Mouse (Mus musculus) neural tube, embryonic 13.5 days (tissue): ENCODE data around the gene Clip4. TPM values are rescaled to one million over a fixed set of nuclear protein-coding genes. Genes with fewer than 3 reads are reported as not detected.

Experiments used
- ATAC-seq: fragments of 200-750 bp; cut with Nextera tagmentation; 2 replicates; pipeline ENCODE4 v1.8.0; 2017; ENCODE audit warnings: low read depth, mild to moderate bottlenecking, moderate TSS enrichment, moderate library complexity
- H3K27ac ChIP-seq: fragments of 300-500 bp; sonication (generic); replicated peaks from 2 replicates; pipeline ENCODE4 v1.5.1; 2015; ENCODE audit warnings: moderate library complexity, mild to moderate bottlenecking, inconsistent platforms
- H3K27me3 ChIP-seq: fragments of 300-500 bp; sonication (generic); 2 replicates; pipeline ENCODE4 v1.6.1; 2015; ENCODE audit warnings: mild to moderate bottlenecking, inconsistent platforms
- H3K36me3 ChIP-seq: fragments of 300-500 bp; sonication (generic); 2 replicates; pipeline ENCODE4 v1.6.1; 2015; ENCODE audit warnings: mild to moderate bottlenecking, inconsistent platforms
- H3K4me1 ChIP-seq: fragments of 300-500 bp; sonication (generic); replicated peaks from 2 replicates; pipeline ENCODE4 v1.6.1; 2015; ENCODE audit warnings: inconsistent platforms
- H3K4me2 ChIP-seq: fragments of 300-500 bp; sonication (generic); 2 replicates; pipeline ENCODE4 v1.6.1; 2015; ENCODE audit warnings: inconsistent platforms, mild to moderate bottlenecking, moderate library complexity
- H3K4me3 ChIP-seq: fragments of 300-500 bp; sonication (generic); 2 replicates; pipeline ENCODE4 v1.5.1; 2015; ENCODE audit warnings: mild to moderate bottlenecking, inconsistent platforms
- H3K9ac ChIP-seq: fragments of 300-500 bp; sonication (generic); 2 replicates; pipeline ENCODE4 v1.6.1; 2015; ENCODE audit warnings: moderate library complexity, mild to moderate bottlenecking, inconsistent platforms
- H3K9me3 ChIP-seq: fragments of 300-500 bp; sonication (generic); 2 replicates; pipeline ENCODE4 v1.6.1; 2016; ENCODE audit warnings: inconsistent platforms
- WGBS: fragments of 180-500 bp; shearing (Covaris S2); methylation state at CpG from one replicate; pipeline ENCODE4 v1.1.7; 2015; 5-methylcytosine and 5-hydroxymethylcytosine counted together
- polyA plus RNA-seq: library from polyadenylated mRNA; unstranded; fragments of >200 nt; fragmentation: Nextera tagmentation; extraction: Ambion mirVana; gene quantifications from 2 replicates; pipeline ENCODE4 v1.2.1, GENCODE M21; 2015

The Clip4 gene
- polyA plus RNA-seq, 1 experiment from 2014 or later: 11.3 TPM

- H3K36me3 ChIP-seq: peaks cover 51% of the 10 kb centered on the region
Measured at GRCm38 (mm10) chr17:71795521-71796205, 27.4 kb downstream of the Clip4 start.

DNA sequence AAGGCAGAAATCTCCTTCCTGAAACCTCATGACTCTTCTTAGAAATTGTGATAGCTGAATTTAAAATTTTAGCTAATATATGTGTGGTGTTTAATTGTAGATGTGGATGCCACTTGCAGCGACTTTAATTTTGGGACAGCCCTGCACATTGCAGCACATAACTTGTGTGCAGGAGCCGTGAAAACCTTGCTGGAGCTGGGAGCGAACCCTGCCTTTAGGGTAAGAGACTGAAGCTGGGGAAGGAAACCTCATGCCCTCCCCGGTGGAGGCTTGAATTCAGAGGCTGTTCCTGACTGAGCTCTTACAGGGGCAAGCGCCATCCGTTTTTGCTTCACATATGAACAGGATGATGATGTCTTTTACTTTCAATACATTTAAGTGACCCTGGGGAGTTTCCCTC, 35.2 kb downstream of the Clip4 start:
- Histone ChIP-seq H3K4me2 (no peak overlapping the region), H3K27me3 (no peaks in the 10 kb centered on the region), H3K4me1 (no peaks in the 10 kb centered on the region), H3K4me3 (no peak overlapping the region), H3K9me3 (no peaks in the 10 kb centered on the region), H3K27ac (no peak overlapping the region), H3K36me3 (peaks cover 72% of the 10 kb centered on the region), H3K9ac (no peak overlapping the region)
- 87% methylated on average over 6 of the region's 6 CpGs for WGBS
- no peak for ATAC-seq

More at GRCm38 (mm10) chr17:71795521-71796205, 27.4 kb downstream of the Clip4 start:
- H3K9ac ChIP-seq: no peak overlapping the region
- H3K4me2 ChIP-seq: no peak overlapping the region
- no peak for ATAC-seq
- H3K4me3 ChIP-seq: no peak overlapping the region
- no peaks in the 10 kb centered on the region for H3K9me3 ChIP-seq
- H3K27ac ChIP-seq: no peak overlapping the region
- H3K27me3 ChIP-seq: no peaks in the 10 kb centered on the region
- H3K4me1 ChIP-seq: no peaks in the 10 kb centered on the region
- 86% methylated on average over 15 of the region's 15 CpGs for WGBS

GRCm38 (mm10) chr17:71803876-71804275, 35.6 kb downstream of the Clip4 start:
- Histone ChIP-seq H3K4me1 (no peaks in the 10 kb centered on the region), H3K4me2 (no peak overlapping the region), H3K4me3 (no peak overlapping the region), H3K27me3 (no peaks in the 10 kb centered on the region), H3K27ac (no peak overlapping the region), H3K36me3 (peaks cover 72% of the 10 kb centered on the region), H3K9me3 (no peaks in the 10 kb centered on the region), H3K9ac (no peak overlapping the region)
- ATAC-seq: no peak
- 88% methylated on average over 4 of the region's 4 CpGs for WGBS

DNA sequence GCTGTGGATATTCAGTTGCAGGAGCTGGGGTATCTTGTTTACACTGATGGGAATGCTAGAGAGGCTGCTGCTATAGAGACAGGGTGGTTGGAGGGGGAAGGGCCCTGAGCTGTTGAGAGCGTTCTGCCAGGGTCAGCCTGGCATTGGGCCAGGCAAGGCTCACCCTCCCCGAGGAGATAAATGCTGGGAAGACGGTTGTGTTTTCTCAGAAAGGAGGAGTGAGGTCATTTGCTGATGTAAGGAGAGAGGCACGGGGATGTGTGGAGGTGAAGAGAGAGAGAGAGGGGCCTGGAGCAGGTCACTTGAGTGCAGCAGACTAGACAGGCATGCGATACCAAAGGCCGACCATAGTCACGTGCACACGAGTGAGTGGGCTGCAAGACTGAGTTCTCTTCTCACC, 42.8 kb downstream of the Clip4 start:
- Histone ChIP-seq H3K27ac (no peak overlapping the region), H3K9ac (no peak overlapping the region), H3K4me3 (no peak overlapping the region), H3K36me3 (peaks cover 34% of the 10 kb centered on the region; the same call in 1 of the 2 replicates), H3K4me1 (peaks cover 8% of the 10 kb centered on the region), H3K4me2 (no peak overlapping the region), H3K9me3 (no peaks in the 10 kb centered on the region), H3K27me3 (no peaks in the 10 kb centered on the region)
- 63% methylated on average over 8 of the region's 8 CpGs for WGBS
- 0 out of 2 replicates have a peak, but pooled peaks have one; percentile 69 for ATAC-seq

DNA sequence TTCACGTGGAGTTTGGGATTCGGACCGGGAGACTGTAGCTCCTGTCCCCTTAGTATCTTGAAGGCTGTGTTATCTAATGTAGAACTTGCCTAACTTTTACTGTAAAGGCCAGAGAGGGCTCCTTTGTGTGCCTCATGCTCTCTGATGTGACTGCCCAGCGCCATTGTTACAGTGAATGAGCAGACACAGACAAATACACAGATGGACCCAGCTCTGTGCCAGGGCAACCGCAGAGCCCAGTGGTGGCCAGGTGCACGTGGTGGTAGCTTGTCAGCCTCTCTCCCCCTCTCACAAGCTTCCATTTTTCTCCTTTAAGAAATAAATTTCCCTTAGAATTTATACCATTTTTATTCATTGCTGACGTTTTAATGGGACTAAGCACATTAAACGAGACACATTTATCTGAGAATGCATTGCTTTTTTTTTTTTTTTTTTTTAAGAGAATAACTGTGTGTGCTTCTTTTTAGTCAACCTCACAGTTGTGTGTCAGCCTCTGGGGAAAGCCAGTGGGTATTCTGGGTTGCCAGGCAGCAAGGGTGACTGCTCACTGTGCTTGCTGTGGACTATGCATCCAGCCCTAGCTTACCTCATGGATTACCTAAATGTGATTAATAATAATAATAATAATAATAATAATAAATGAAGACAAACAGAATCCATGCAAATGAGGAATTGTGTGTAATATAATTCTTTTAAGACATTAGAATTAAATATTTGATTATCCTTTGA, 48.0 kb downstream of the Clip4 start:
- no peaks in the 10 kb centered on the region for H3K9me3 ChIP-seq
- 0 out of 2 replicates have a peak overlapping the region, but pooled peaks have one; percentile 33 for H3K27ac ChIP-seq
- peaks cover 25% of the 10 kb centered on the region for H3K36me3 ChIP-seq
- H3K9ac ChIP-seq: no peak overlapping the region
- WGBS: 58% methylated on average over 8 of the region's 8 CpGs
- no peak overlapping the region for H3K4me3 ChIP-seq
- H3K27me3 ChIP-seq: no peaks in the 10 kb centered on the region
- 0 out of 2 replicates have a peak, but pooled peaks cover 4% of the 10 kb centered on the region for H3K4me1 ChIP-seq
- ATAC-seq: peak; percentile 71; the same call in 1 of the 2 replicates
- H3K4me2 ChIP-seq: no peak overlapping the region

DNA sequence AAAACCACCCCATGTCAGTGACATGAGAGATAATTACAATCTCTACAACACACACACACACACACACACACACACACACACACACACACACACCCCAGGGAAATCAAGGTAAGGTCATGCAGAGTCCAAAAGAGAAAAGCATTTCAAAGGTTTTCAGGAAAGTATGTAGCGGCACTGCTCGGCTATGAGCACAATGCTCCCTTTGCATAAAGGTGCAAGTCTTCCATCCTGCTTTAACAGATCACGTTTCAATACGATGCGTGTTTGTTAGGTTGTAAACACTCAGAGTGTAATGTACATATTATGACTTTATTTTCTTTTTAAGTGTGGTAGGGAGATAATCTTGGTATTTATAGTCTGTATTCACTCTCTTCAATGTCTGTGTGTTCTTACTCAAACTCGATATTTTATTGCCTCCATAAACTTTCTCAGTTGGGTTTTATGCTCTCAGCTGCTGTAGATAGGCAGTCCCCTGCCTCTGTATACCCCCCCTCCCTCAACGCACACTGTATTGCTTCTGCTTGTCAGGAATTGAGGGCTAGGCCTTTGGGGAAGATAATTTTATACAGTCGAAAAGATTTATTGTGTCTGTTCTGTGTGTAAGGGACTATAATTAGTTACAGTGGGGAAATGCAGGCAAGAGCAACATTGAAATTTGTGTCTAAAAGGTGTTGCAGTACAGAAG, 55.5 kb downstream of the Clip4 start:
- no peaks in the 10 kb centered on the region for H3K9me3 ChIP-seq
- 45% methylated on average over 8 of the region's 8 CpGs for WGBS

GRCm38 (mm10) chr17:71826603-71827002, 58.3 kb downstream of the Clip4 start:
- Histone ChIP-seq H3K36me3 (peaks cover 36% of the 10 kb centered on the region), H3K27ac (no peak overlapping the region), H3K4me2 (no peak overlapping the region), H3K4me1 (peaks cover 14% of the 10 kb centered on the region), H3K9me3 (no peaks in the 10 kb centered on the region), H3K27me3 (no peaks in the 10 kb centered on the region), H3K4me3 (no peak overlapping the region), H3K9ac (no peak overlapping the region)
- 89% methylated on average over 3 of the region's 3 CpGs for WGBS
- no peak for ATAC-seq

More for the DNA sequence above, 55.5 kb downstream of the Clip4 start:
- Histone ChIP-seq H3K4me3 (no peak overlapping the region), H3K36me3 (peaks cover 33% of the 10 kb centered on the region), H3K4me2 (no peak overlapping the region), H3K9ac (no peak overlapping the region), H3K27me3 (no peaks in the 10 kb centered on the region), H3K27ac (peak overlapping the region; percentile 55; the same call in 1 of the 2 replicates), H3K4me1 (peaks cover 14% of the 10 kb centered on the region)
- ATAC-seq: peak; percentile 86

DNA sequence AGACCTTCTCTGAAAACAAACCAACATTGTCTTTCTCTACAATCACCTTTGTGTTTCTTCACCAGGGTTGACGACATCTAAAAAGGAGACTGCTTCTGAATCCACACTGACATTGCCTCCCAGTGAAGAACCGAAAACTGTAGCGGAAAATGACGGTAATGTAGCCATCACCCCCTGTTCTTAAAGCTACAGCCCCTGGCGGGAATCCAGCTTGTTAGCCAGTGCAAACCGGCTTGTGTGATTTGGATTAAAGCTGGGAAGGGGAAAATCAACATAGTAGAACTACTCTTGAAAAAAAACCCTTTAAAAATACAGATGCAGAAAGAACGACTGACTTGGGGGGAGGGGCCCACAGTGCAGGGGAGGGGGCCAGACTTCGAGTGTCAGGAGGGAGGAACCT, 59.4 kb downstream of the Clip4 start:
- Histone ChIP-seq H3K36me3 (peaks cover 41% of the 10 kb centered on the region), H3K9me3 (no peaks in the 10 kb centered on the region), H3K4me2 (no peak overlapping the region), H3K27ac (no peak overlapping the region), H3K4me3 (no peak overlapping the region), H3K4me1 (peaks cover 14% of the 10 kb centered on the region), H3K27me3 (no peaks in the 10 kb centered on the region), H3K9ac (no peak overlapping the region)
- ATAC-seq: no peak
- 83% methylated on average over 8 of the region's 8 CpGs for WGBS

DNA sequence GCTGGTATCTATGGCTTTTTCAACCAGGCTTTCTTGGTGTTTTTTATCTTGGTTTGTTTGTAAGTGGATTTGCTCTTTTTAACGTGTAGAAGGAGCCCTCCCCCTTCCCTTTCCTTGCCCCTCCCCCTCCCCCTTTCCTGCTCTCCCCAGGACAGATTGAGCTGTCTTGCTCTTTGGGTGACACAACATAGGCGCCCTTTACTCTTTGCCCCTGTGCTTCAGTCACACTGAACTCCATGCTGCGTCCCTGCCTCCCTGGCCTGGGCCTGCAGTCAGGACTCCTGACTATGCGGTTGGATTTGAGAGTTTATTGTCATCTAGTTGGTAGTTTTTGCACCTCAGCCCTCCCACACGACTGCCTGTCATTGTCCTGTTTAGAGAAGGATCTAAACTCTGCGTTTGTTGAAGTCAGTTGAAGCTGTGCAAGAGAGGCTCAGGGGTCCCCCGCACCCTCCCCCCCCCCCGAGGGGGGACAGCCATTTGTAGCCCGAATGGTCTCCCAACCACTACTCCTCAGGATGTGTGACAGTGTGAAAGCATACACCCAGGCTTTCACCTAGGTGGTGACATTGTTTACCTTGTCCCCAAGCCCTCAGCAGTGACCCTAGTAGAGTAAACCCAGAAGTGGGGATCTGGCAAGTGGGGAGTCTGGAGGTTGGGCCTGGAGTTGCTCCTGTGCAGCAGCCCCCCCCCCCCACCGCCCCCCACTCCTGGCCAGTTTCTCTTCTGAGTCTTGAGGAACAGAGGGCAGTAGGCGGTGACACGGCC, 60.6 kb downstream of the Clip4 start:
- ATAC-seq: no peak
- no peak overlapping the region for H3K27ac ChIP-seq
- H3K9ac ChIP-seq: no peak overlapping the region
- H3K4me2 ChIP-seq: no peak overlapping the region
- H3K9me3 ChIP-seq: no peaks in the 10 kb centered on the region
- H3K4me3 ChIP-seq: no peak overlapping the region
- H3K36me3 ChIP-seq: peaks cover 43% of the 10 kb centered on the region
- H3K27me3 ChIP-seq: no peaks in the 10 kb centered on the region
- H3K4me1 ChIP-seq: peaks cover 7% of the 10 kb centered on the region
- 67% methylated on average over 12 of the region's 12 CpGs for WGBS

DNA sequence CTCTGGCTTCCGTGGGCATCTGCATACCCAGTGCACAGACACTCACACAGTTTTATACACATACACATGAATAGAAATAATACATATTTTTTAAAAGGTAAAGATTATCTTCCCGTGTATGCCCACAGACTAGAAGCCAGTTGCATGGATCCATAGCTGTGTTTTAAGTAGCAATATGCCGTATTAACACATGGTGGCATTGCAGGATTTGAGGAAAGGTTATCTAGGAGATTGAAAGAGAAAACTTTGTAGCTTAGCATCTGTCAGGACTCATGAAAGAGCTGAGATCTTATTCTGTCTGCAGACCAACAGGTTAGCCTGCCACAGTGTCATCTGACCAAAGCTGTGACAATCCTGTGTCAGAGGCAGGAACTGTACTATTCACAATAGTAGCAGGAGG, 63.7 kb downstream of the Clip4 start:
- WGBS: 88% methylated on average over 3 of the region's 3 CpGs
- Histone ChIP-seq H3K9me3 (no peaks in the 10 kb centered on the region), H3K4me2 (no peak overlapping the region), H3K36me3 (peaks cover 38% of the 10 kb centered on the region), H3K9ac (no peak overlapping the region), H3K27ac (no peak overlapping the region), H3K4me3 (no peak overlapping the region), H3K27me3 (no peaks in the 10 kb centered on the region), H3K4me1 (no peaks in the 10 kb centered on the region)
- ATAC-seq: no peak; the same call in 1 of the 2 replicates

DNA sequence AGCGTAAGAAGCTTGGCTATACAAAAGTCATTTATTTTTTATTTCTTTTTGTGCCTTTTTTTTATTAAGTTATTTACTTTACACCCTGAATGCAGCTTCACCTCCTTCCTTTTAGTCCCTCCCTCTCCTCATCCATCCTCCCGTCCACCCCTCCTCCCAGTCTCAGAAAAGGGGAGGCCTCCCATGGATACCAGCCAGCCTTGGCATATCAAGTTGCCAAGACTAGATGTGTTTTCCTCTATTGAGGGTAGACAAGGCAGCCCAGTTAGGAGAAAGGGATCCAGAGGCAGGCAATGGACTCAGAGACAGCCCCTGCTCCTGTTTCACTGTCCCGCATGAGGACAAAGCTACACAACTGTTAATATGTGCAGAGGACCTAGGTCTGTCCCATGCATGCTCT, 93.9 kb downstream of the Clip4 start:
- Histone ChIP-seq H3K4me1 (no peaks in the 10 kb centered on the region), H3K27me3 (no peaks in the 10 kb centered on the region), H3K4me2 (no peak overlapping the region), H3K9ac (no peak overlapping the region), H3K9me3 (no peaks in the 10 kb centered on the region), H3K36me3 (peaks cover 11% of the 10 kb centered on the region), H3K4me3 (no peak overlapping the region), H3K27ac (no peak overlapping the region)
- ATAC-seq: no peak
- WGBS: 86% methylated on average over 3 of the region's 3 CpGs
